Mouse (Mus musculus): Measurements from ENCODE around the gene Ttc16.

DNA sequence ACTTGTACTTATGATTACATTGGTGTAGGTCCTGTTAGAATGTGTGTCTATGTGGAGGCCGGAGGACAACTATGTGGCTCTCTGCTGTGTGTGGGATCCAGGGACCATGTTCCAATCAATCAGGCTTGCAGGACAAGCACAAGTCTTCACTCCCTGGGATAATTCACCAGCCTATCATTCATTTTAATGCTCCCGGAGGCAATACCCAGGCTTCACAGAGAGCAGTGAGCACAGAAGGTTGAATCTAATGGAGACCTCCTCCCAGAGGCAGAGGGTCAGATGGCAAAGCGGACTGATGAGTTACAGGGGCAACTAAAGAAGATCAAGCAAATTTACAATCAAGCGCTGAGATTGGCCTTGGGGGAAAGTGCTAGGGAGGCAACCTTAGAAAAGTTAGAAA is 45.9 kb downstream of the Ttc16 start:
- TF ChIP-seq GATA1 (IDR thresholded peaks at IDR 0.05; ENCODE audit: borderline replicate concordance, low read length) = no peak
- TF ChIP-seq FLI1 (IDR thresholded peaks at IDR 0.05; ENCODE audit: low read length) = no peak
